Mouse (Mus musculus) C2C12 (cell line): ENCODE results near the gene Hibadh.

Experiments used
- CTCF ChIP-seq: IDR thresholded peaks from one replicate; pipeline ENCODE4 v1.5.1; 2011; ENCODE audit not compliant: control insufficient read depth, insufficient read depth, insufficient read length
- FOSL1 ChIP-seq: IDR thresholded peaks from one replicate; pipeline ENCODE4 v1.8.0; 2011; ENCODE audit warnings: mild to moderate bottlenecking, low read length; ENCODE audit not compliant: poor library complexity, insufficient read depth, severe bottlenecking
- MAX ChIP-seq: IDR thresholded peaks from one replicate; pipeline ENCODE4 v1.6.1; 2011; ENCODE audit warnings: mild to moderate bottlenecking, control low read depth
- MYOD1 ChIP-seq: IDR thresholded peaks from one replicate; pipeline ENCODE4 v1.6.1; 2011; ENCODE audit warnings: low read depth; ENCODE audit not compliant: control insufficient read depth, insufficient read length
- MYOG ChIP-seq: IDR thresholded peaks from one replicate; pipeline ENCODE4 v1.6.1; 2011; ENCODE audit not compliant: control insufficient read depth, insufficient read length; ENCODE audit errors: extremely low read depth
- USF1 ChIP-seq: IDR thresholded peaks from one replicate; pipeline ENCODE4 v1.6.1; 2011; ENCODE audit warnings: low read depth, mild to moderate bottlenecking, control low read depth, moderate library complexity

GRCm38 (mm10) chr6:52531366-52532143 lies 108.6 kb downstream of the Hibadh start:
- TF ChIP-seq FOSL1 = no peak
- no peak for TF ChIP-seq CTCF
- TF ChIP-seq USF1 = no peak
- TF ChIP-seq MAX = no peak
- no peak for TF ChIP-seq MYOG
- TF ChIP-seq MYOD1 = no peak
